Mouse (Mus musculus): Measurements from ENCODE around the gene Stac2.

Gene Stac2

DNA sequence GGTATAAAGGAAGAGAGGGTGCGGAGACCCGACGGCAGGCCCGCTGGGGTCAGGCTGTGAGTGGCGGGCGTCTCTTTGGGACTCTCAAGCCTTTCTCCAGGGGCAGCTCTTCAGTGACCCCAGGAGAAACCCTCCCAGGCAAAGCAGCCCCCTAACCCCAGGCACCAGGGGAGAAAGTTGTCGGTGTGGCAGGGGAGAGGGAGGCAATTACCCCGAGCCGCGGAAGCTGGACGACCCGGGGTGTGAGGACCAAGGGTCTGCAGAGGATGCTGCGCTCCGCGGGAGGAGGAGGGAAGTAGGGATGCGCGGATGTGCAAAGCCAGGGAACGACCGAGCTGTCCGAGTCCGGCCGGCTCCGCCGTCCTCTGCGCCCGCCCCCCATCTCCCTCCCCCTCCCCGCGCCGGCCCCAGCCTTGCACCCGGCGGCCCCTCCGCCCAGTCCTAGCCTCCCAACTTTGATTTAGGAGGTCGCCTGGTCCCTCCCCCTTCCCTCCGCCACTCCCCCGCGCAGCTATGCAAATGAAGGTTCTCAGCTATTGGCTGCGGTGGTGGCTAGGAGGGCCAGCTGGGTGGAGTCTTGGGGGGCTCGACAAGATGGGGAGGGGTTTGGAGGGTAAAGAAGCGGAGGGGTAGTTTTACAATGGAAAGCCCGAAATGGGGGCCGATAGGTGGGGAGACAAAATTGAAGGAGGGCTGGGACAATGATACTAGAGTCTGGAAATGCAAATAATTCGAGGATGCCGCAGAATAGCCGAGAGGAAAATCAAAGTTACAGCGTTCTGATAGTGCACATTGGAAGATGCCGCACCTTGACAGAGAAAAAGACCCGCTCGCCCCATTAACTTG lies at the start of gene Stac2:
TSS of gene Stac2 (minus strand) at position 474 of the 846 bp plus-strand sequence.
- peak; percentile 39 to 48 for DNase-seq

DNA sequence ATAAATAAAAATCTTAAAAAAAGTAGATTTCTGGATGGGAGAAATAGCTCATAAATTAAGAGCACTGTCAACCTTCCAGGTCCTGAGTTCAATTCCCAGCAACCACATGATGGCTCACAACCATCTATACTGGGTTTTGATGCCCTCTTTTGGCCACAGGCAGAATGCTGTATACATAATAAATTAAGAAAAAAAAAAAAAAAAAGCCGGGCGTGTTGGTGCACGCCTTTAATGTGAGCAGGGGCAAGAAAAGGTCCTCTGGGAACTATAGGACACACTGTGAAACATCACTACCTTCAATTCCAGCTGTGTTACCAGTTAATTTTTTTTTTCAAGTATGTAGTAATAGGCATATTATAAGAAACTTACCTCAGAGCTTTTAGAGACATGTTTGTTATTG lies 48.1 kb upstream of the Stac2 start:
- no peak for DNase-seq

DNA sequence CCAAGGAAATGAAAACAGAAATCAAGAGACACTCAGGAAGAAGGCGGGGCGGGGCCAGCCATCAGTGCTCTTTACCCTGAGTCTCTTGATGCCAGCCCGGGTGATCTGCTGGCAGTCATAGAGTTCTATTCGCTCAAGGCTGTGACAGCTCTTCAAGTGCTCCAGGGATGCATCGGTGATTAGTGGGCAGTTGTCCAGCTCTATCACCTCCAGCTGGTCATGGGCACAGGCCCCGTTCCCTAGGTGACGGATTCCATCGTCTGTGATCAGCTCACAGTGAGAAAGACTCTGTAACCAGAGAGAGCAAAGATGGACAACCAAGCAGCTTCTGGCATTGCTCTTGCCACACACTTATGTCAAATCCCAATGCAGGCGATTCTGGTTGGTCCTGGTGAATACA lies 37.3 kb upstream of the Stac2 start:
- no peak for DNase-seq

DNA sequence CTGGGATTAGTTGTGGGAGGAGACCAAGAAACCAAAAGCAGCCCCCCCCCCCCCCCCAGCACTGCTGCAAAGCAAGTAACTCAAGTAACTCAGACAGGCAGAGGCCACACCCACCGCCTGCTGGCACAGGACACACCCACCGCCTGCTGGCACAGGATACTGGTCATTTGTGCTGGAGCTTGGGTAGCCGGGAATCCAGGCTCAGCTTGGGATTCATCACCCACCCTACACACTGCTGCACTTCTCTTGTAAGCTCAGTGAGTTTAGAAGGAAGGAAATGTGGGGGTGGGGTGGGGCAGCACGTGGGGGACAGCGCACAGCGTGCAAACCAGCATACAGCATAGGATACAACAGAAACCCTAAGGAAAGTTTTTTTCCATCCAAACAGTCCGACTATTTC lies 35.0 kb upstream of the Stac2 start:
- DNase-seq, result peak in 1 of 2 experiments; percentile 36

DNA sequence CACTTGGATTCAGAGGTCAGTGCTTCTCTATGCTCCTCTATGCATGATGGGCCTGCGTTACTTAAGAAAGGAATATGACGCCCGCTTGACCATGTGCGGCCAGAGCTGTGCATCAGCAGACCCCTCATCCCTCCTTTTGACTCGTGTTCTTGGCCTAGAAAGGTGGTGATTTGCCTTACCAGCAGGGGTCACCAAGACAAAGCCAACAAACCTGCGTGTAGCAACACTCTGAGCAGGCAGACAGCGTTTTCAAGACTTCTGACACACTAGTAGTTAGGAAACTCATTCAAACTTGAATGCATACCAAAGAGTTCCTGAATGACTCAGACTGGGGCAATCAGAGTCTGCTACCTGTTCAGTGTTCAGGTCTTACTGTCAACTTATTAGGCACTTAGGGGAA lies 33.3 kb upstream of the Stac2 start:
- DNase-seq, result no peak

DNA sequence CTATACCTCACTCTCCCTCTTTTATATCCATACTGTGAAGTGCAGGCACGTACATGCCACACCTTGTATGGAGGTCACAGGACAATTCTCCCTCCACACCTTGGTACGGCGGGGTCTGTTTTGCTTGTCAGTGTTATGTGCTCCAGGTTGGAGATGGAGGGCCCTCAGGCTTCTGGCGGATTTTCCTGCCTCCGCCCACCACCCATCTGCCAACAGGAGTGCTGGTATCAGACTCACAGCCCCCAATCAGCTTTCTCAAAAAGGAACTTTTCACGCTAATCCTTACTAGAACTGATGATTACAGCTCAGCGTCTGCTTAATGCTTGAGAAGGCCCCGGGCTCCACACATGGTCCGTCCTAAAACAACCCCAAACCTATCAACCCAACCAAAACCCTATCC lies 32.9 kb upstream of the Stac2 start:
- DNase-seq, result no peak

DNA sequence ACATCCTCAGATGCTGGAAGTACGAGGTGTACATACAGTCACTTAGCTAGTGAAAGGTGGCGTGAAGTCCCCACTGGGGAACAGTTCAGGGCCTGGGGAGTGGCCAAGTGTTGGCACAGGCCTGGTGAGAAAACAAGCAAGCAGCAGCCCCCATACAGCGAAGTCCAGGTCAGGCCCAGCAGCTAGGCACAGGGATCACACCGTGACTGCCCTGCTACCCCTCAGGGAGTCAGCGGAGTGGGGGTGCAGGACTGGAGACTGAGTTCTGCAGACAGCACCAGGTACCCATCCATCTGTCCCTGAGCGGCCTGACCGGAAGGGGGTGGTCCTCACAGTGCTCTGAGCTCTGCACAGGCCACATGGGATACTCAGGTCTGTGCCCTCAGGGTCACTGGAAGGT lies 29.5 kb upstream of the Stac2 start:
- no peak for DNase-seq

DNA sequence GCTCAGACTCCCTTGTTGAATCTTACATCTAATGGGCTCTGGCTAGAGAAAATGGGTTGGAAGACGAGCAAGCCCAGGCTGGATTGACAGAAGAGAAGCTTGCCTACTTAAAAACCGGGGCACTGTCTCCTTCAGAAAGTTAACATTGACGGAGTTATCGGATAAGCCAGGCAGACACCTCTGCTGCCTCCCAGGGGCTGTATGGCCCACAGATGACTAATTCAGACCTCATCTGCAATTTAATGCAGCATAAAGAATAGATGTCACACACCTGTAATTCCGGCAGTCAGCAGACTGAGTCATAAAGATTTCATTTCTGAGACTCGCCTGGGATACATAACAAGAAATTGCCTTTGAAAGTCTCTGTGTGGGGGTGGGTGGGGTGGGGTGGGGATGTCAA lies 27.2 kb upstream of the Stac2 start:
- DNase-seq, result no peak

DNA sequence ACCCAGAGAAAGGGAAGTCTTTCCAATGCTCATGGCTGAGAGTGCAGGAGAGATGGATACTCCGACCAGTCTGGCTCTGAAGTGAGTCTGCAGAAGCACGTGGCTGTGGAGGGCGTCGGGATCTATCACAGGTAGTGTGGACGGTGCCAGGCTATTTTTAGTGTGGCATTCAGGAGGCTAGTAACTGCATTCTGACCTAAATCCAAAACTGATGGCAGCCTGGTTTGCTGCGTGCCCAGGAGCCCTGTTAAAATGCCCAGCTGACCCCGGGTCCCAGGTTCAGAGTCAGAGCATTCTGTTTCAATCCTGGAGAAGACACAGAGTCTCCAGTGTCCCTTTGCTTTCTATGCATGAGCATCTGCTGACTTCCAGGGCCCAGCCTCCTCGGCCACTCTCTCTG lies 23.8 kb upstream of the Stac2 start:
- peak; percentile 18 to 42 for DNase-seq

DNA sequence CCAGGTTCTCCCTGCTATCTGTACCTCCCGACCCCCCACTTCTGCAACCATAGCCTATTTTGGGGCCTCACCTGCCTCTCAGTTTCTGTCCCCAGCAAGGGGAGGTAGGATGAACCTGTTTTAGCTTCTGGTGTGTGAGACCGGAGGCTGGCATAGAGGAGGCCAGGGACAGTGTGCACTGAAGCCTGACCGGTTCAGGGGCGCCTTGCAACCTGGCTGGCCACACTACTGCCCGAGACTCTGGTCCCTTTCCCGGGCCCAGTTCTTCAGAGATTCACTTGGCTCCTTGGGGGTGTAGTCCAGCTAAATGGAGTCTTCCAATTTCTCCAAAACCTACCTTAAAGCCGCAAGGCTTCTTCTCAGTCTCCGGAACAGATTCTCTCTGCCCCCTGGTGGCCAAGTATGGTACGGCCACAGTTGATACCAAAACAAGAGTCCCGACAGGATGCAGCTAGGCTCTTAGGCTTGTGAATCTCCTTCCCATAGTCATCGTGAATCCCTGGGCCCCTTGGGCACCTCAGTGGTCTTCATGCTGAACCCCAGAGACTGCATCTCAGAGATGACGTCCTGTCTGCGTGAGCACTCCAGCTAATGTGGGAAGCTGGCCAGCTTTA lies 22.0 kb upstream of the Stac2 start:
- peak; percentile 67 to 91 for DNase-seq

DNA sequence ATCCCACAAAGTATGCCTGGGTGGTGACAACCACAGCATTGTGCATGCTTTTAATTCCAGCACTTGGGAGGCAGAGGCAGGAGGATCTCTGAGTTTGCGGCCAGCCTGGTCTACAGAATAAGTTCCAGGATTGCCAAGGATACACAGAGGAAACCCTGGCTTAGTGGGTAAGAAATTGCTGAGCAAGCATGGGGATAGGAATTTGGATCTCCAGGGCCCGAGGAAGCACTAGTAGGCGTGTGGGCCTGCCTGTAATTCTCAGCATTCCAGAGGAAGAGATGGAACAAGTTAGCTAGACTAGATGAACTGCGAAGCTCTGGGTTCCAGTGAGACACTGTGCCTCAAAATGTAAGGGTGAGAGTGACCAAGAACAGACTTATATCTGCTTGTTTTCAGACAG lies 20.2 kb upstream of the Stac2 start:
- no peak for DNase-seq

DNA sequence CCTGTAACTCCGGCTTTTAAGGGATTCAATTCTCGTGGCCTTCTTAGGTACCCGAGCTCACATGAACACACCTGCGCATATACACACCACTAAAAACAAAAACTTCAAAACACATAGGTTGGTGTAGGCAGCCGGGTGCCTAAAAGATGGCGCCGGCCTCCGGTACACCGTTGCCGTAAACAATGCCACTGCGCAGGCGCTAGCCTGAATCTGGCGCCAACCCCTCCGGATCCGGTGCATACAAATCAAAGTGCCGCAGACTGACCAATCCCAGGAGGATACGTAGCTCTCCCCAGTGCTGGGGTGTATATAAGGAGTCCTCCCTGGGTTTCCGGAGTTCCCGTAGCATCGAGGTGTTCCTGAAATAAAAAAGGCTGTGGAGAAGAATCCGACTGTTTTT lies 14.0 kb upstream of the Stac2 start:
- no peak for DNase-seq

DNA sequence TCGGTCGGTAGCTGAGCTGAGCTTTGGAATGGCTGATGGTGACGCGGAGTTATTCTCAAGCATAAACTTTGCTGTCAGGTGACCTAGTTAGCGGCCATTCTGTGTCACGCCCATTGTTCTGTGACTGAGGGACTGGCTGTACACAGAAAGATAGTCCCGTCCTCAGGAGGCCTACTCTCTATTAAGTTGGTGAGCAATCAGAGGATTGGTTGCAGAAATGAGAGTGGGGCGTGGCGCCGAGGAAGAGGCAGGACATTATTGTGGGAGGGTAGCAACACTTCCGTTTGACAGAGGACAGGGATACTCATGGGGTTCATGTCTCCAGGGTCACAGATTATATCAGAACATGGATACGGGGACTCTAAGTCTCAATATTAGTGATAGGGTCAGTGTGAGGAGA lies 12.9 kb upstream of the Stac2 start:
- no peak for DNase-seq

DNA sequence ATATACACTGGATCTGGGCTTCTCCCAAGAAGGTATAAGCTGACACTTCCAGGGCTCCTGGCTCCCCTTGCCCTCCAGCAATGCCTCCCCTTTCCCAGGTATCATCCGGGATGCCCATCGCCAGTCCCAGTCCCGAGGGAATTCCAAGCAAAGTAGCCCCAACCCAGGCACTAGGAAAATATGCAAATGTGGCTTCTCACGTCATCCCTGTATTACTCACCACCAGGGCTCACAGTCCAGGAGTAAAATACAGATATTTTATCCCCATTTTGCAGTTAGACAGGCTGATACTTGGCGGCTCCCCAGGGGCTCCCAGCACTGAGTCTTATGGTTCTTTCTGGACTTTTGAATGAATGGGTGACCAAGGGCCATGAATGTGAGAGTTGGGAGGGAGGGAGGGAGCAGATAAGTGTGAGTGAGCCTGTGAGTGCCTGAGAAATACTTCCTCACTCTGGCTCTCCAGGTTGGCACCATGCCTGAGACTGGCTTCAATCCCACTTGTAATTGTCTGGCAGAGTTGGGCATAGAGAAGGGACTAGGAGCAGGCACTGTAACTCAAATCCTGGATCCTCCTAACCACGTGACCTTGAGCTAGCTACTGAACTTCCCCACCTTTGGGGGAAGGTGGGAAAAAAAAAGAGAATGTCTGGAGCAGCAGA lies 8.8 kb upstream of the Stac2 start:
- DNase-seq, result peak in 1 of 2 experiments; percentile 14

DNA sequence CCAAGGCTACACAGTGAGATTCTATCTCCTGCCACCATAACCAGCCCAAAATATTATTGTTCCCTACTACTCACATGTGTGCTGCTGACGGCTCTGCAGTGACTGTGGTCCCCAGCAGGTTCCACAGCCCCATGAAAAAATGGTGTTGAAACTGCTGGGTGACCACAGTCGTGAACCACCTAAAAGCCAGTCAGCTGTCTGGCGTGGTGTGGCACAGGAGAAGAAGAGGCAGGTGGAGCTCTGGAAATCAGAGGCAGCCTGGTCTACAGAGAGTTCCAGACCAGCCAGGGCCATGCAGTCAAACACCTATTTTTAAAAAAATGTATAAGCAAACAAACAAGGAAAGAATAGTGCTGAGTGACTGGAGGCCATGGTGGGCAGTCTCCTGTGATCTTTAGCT lies 8.2 kb upstream of the Stac2 start:
- DNase-seq, result no peak

DNA sequence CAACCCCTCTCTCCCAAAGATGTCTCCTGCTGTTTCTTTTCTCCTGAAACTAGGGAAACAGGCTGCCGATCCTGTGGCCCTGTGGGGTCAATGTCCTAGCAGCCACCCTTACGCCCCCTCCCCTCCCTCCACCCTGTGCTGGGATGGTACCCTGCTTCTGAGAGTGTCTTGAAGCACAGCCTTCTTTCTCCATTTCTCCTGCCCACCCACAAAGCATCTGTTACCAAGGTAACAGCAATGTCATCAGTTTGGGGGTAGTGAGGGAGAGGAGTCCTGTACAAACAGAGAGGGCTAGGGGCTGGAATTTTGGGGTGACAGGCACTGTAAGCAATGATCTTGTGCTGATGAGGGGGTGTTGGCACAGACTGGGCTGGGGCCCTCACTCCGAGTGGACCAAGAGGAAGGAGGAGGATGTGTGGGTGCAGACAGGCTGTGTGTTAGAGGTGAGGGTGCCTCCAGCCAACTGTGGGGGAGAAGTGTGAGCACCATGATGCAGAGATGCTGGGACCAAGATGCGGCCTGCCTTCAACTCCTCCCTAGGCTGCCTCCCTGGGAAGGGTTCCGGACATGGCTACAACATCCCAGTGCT lies 6.9 kb upstream of the Stac2 start:
- DNase-seq, result no peak

DNA sequence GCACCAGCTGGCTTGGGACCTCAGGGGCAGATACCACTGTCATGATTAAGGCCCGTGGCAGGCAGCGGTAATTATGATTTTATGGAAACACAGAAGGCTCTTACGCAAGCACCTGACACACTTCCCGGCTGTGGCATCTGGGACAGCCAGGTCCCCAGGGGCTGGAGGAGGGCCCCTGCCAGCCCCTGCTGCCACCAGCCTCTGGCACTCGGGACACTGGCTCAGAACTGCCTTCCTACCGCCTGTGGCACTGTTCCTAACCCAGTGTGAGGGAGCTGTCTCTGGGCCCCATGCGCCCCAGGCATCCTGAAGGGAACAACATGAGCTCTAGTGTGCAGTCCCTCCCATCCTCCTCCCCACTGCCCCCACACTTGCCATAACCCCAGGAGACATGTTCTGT lies 6.4 kb upstream of the Stac2 start:
- no peak for DNase-seq

DNA sequence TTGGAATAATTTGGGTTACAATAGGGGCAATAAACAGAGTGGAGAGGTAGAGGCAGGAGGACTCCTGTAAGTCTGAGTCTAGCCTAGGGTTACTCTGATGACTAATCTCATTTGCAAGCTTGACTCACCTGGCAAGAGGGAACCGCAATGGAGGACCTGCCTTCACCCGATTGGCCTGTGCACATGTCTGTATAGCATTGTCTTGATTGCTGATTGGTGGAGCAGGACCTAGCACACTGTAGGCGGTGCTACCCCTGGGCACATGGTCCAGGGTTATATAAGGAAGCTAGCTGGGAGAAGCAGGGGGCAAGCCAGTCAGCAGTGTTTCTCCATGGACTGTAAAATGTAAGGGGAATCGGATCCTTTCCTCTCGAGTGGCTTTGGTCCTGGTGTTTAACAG lies 4.7 kb upstream of the Stac2 start:
- no peak for DNase-seq

DNA sequence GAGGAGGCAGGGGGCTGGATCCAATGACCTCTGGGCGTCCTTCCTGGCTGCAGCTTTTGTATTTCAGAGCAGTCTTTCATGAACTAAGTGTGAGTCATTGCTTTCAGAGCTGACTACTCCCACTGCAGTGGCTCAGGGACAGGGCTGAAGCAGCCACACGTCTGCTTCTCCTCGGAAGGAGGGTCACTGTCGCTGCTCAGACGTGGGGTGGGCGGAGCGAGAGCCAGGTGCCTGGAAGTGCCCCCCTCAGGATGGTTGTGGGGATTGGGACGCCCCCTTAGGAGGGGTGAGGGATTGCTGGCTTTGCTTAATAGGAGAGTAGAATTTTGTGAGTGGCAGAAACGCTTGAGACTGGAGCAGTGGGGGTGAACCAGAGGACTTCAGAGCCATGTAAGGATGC lies 4.2 kb upstream of the Stac2 start:
- no peak for DNase-seq

DNA sequence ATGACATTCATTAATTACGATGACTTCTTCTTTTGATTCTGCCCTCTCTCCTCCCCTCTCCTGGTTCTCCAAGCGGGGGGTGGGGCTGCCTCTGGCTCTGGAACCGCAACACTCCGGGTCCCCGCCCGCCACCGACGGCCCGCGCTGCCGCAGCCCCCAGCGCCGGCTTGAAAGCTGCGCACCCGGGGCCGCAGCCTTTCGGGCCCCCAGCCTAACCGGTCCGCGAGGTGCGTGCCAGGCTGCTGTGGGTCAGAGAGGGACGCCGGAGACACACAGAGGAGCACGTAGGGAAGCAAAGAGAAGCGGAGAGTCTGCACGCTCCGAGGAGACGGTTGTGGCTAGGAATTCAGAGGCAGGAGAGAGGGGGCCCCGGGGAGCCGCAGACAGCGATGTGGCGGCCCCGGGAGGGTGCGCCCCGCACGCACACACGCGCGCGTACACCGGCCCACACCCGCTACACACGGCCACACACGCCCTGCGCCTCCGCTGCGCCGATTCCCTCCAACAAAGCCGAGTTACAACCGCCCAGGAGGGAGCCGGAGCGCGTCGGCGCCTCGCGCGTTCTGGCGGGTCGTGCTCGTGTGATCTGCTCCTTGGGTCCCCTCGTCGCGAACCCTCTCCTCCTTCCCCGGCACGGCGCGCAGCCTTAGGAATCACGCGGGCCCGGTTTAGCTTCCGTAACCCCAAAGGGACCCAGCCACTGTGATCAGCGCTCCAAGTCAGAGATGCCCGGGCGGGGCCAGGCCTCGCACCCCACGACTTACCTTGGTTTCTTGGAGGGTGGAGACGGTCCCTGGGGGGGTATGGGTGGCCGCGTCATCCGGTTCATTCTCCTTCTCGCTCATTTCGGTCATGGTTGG lies 903 bp downstream of the Stac2 start:
- no peak for DNase-seq

DNA sequence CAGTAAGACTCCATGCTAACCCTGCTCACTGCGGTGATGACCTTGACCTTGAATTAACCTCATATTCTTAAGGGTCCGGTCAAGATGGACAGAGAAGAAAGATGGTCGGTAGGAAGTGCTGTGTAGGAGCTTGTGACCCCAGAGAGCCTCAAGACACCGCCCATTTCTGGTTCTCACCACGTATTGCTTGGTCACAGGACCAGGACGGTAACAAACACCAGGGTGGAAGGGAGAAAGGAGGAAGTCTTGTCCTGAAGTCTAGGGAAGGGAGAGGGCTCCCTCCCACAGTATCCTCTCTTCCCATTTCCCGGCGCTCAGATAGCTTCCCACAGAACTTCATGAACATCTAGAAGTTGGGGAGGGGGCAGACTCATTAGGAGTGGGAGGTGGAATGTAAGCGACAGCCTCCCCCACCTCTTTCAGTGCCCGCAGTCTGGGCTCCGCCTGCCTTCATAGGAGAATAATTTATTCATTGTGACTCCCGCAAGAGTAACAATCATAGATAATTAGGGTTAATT lies 1.6 kb downstream of the Stac2 start:
- no peak for DNase-seq

DNA sequence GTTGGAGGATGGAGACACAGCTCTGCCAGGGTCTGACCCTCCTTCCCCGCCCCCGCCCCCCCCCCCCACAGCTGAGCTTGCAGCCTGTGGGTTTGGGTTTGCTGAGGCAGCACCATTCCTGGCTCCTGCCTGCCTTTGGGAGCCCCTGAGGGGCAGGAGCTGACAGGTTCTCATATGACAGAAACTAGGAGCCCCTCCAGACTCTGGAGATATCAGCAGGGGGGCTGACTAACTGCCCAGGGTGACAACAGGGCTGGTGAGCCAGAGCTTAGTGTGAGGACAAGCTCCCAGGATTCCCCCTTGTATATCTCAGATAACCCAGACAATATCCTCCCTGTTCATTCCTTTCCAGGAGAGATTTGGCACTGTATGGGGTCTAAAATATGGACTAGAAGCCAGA lies 2.3 kb downstream of the Stac2 start:
- no peak for DNase-seq

DNA sequence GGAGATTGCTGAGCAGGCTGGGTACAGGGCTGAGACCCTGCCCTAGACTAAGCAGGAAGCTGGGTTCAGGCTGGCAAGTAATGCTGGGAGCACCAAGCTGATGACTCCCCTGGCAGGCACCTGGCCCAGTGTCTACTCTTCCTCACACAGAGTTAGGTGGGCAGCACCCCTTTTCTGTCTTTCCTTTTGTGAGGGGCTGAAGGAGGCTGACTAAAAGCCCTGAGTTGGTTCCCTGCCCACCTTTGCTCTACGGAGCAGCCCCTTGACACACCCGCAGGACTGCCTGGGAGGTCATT lies 2.8 kb downstream of the Stac2 start:
- DNase-seq, result no peak
